Mouse (Mus musculus): ENCODE results near the gene Olfr843. TPM values are rescaled to one million over a fixed set of nuclear protein-coding genes. Genes with fewer than 3 reads are reported as not detected.

Gene Olfr843
- total RNA-seq (2015; ENCODE audit: low replicate concordance): not detected in 2 replicates
- total RNA-seq (2017; ENCODE audit: low replicate concordance): not detected in 2 replicates

GRCm38 (mm10) chr9:19251887-19252286 is at the start of gene Olfr843:
Gene Olfr843 (minus strand): TSS chr9:19251987.
- no peak for ATAC-seq (replicated peaks; ENCODE audit: low FRiP score, poor library complexity, severe bottlenecking)

Other genes with a start within 250 kb of the Olfr843 start
- not detected in 2 replicates for gene Olfr835, start 219.3 kb downstream of the Olfr843 start, total RNA-seq (2015; ENCODE audit: low replicate concordance)
- not detected in 2 replicates for gene Olfr835, start 219.3 kb downstream of the Olfr843 start, total RNA-seq (2017; ENCODE audit: low replicate concordance)
- gene Olfr836, start 131.6 kb downstream of the Olfr843 start, total RNA-seq (2015; ENCODE audit: low replicate concordance): not detected in 2 replicates
- not detected in 2 replicates for gene Olfr836, start 131.6 kb downstream of the Olfr843 start, total RNA-seq (2017; ENCODE audit: low replicate concordance)
- not detected in 2 replicates for gene Olfr837, start 115.7 kb downstream of the Olfr843 start, total RNA-seq (2015; ENCODE audit: low replicate concordance)
- not detected in 2 replicates for gene Olfr837, start 115.7 kb downstream of the Olfr843 start, total RNA-seq (2017; ENCODE audit: low replicate concordance)
- 0.19 TPM in 1 of 2 replicates, not detected in the other for gene Olfr839-ps1, start 74.7 kb downstream of the Olfr843 start, total RNA-seq (2015; ENCODE audit: low replicate concordance)
- gene Olfr839-ps1, start 74.7 kb downstream of the Olfr843 start, total RNA-seq (2017; ENCODE audit: low replicate concordance): not detected in 2 replicates
- gene Olfr844, start 64.4 kb upstream of the Olfr843 start, total RNA-seq (2015; ENCODE audit: low replicate concordance): not detected in 2 replicates
- not detected in 2 replicates for gene Olfr844, start 64.4 kb upstream of the Olfr843 start, total RNA-seq (2017; ENCODE audit: low replicate concordance)
- gene Olfr845, start 84.5 kb upstream of the Olfr843 start, total RNA-seq (2015; ENCODE audit: low replicate concordance): 0.21 TPM in 1 of 2 replicates, not detected in the other
- gene Olfr845, start 84.5 kb upstream of the Olfr843 start, total RNA-seq (2017; ENCODE audit: low replicate concordance): not detected in 2 replicates
- not detected in 2 replicates for gene Olfr846, start 112.0 kb upstream of the Olfr843 start, total RNA-seq (2015; ENCODE audit: low replicate concordance)
- 0.84 TPM in 1 of 2 replicates, not detected in the other for gene Olfr846, start 112.0 kb upstream of the Olfr843 start, total RNA-seq (2017; ENCODE audit: low replicate concordance)
- gene Olfr847, start 126.7 kb upstream of the Olfr843 start, total RNA-seq (2015; ENCODE audit: low replicate concordance): not detected in 2 replicates
- not detected in 2 replicates for gene Olfr847, start 126.7 kb upstream of the Olfr843 start, total RNA-seq (2017; ENCODE audit: low replicate concordance)
- gene Olfr849, start 188.3 kb upstream of the Olfr843 start, total RNA-seq (2015; ENCODE audit: low replicate concordance): not detected in 2 replicates
- not detected in 2 replicates for gene Olfr849, start 188.3 kb upstream of the Olfr843 start, total RNA-seq (2017; ENCODE audit: low replicate concordance)
- gene Olfr850, start 226.3 kb upstream of the Olfr843 start, total RNA-seq (2015; ENCODE audit: low replicate concordance): not detected in 2 replicates
- gene Olfr850, start 226.3 kb upstream of the Olfr843 start, total RNA-seq (2017; ENCODE audit: low replicate concordance): not detected in 2 replicates
- gene Olfr851, start 241.3 kb upstream of the Olfr843 start, total RNA-seq (2015; ENCODE audit: low replicate concordance): not detected in 2 replicates
- not detected in 2 replicates for gene Olfr851, start 241.3 kb upstream of the Olfr843 start, total RNA-seq (2017; ENCODE audit: low replicate concordance)

All from erythroblast, adult 5-6 weeks (primary cell).